Comparison of ENCODE assay signal across 23 mouse cellular contexts in genomic region chrX:147071622-147072021, GRCm38 (mm10).
DNase-seq lines count a peak whose midpoint lies in the region; ATAC-seq and TF ChIP-seq lines count a peak whose summit lies in the region.
"Had no signal": no experiment of that assay in that cellular context is flagged by ENCODE, and none has a peak within 500 bp of the region (broad histone marks: within the 10 kb centered on the region; RNA-seq: fewer than 3 reads in every experiment).

No protein-coding gene starts in this region.

- no peaks in the 10 kb centered on the region for H3K4me1 ChIP-seq in liver, adult 2 months (ENCODE audit: control insufficient read depth, insufficient read depth, low read length)
- H3K4me1 ChIP-seq in E14TG2a.4 (replicated peaks; ENCODE audit: low read depth, low read length) = no peaks in the 10 kb centered on the region
- H3K4me1 ChIP-seq: forebrain, embryonic 13.5 days; heart, embryonic 15.5 days; limb, embryonic 10.5 days; liver, embryonic 13.5 days; megakaryocyte, embryonic 14.5 days; neural tube, embryonic 12.5 days had no signal

- H3K79me2 ChIP-seq in liver, adult 2 months (ENCODE audit: control insufficient read depth, insufficient read depth, low read length) = no peaks in the 10 kb centered on the region

- H3K27me3 ChIP-seq in liver, adult 2 months (ENCODE audit: control insufficient read depth, insufficient read depth, low read length) = no peaks in the 10 kb centered on the region
- H3K27me3 ChIP-seq in E14TG2a.4 (ENCODE audit: insufficient read depth, low read length) = no peaks in the 10 kb centered on the region
- H3K27me3 ChIP-seq: forebrain, embryonic 13.5 days; heart, embryonic 15.5 days; liver, embryonic 13.5 days; megakaryocyte, embryonic 14.5 days; neural tube, embryonic 12.5 days had no signal

- no peaks in the 10 kb centered on the region for H3K9me3 ChIP-seq in E14TG2a.4 (ENCODE audit: low read length)
- H3K9me3 ChIP-seq: forebrain, embryonic 13.5 days; heart, embryonic 15.5 days; limb, embryonic 10.5 days; liver, embryonic 13.5 days; megakaryocyte, embryonic 14.5 days; neural tube, embryonic 12.5 days had no signal

- no peak overlapping the region for H3K4me3 ChIP-seq in gastrocnemius, adult 2 months
- no peak overlapping the region for H3K4me3 ChIP-seq in liver, adult 2 months (ENCODE audit: insufficient read depth, low read depth, low read length)
- no peak overlapping the region for H3K4me3 ChIP-seq in E14TG2a.4 (replicated peaks; ENCODE audit: low read length)
- H3K4me3 ChIP-seq: forebrain, embryonic 13.5 days; heart, embryonic 15.5 days; limb, embryonic 10.5 days; liver, embryonic 13.5 days; megakaryocyte, embryonic 14.5 days; neural tube, embryonic 12.5 days had no signal

- DNase-seq in gastrocnemius, adult 2 months = no peak
- no peak for DNase-seq in gastrocnemius, postnatal 14 days
- DNase-seq in liver, adult 2 months (ENCODE audit: extremely low read depth, low read depth, low spot score) = peak; percentile 0
- no peak for DNase-seq in liver
- DNase-seq in brain, embryonic 14.5 days (ENCODE audit: low read depth) = peak; percentile 4
- no peak for DNase-seq in thymus, postnatal 36 days
- DNase-seq: adrenal gland, postnatal 25 days; cerebellum, adult 9-11 months; heart, adult 11 months; kidney, adult 11 months; kidney, postnatal 25 days; layer of hippocampus, adult 9-11 months; liver, embryonic 13.5 days; right cerebral cortex, postnatal 25 days; thymus, postnatal 4 days had no signal

- no peak overlapping the region for H3K27ac ChIP-seq in gastrocnemius, adult 2 months
- H3K27ac ChIP-seq in liver, adult 2 months (replicated peaks; ENCODE audit: insufficient read depth, low read depth, low read length) = no peak overlapping the region
- H3K27ac ChIP-seq: forebrain, embryonic 13.5 days; heart, embryonic 15.5 days; limb, embryonic 10.5 days; liver, embryonic 13.5 days; neural tube, embryonic 12.5 days had no signal

- H3K9ac ChIP-seq in liver, adult 2 months (ENCODE audit: low read depth, low read length) = no peak overlapping the region
- H3K9ac ChIP-seq: forebrain, embryonic 13.5 days; heart, embryonic 15.5 days; liver, embryonic 13.5 days; neural tube, embryonic 12.5 days had no signal

- H3K36me3 ChIP-seq in liver, adult 2 months (ENCODE audit: control insufficient read depth, insufficient read depth, low read length) = no peaks in the 10 kb centered on the region
- no peaks in the 10 kb centered on the region for H3K36me3 ChIP-seq in E14TG2a.4 (ENCODE audit: insufficient read depth, low read length)
- H3K36me3 ChIP-seq: heart, embryonic 15.5 days; limb, embryonic 10.5 days; liver, embryonic 13.5 days; neural tube, embryonic 12.5 days had no signal

- intact Hi-C loops in gastrocnemius, adult 2 months (cut with DNase I) = no loop called here
- intact Hi-C loops in gastrocnemius, postnatal 14 days (cut with DNase I; ENCODE audit: low total_unique reads) = no loop called here

- TF ChIP-seq POLR2A in liver, adult 2 months (IDR thresholded peaks at IDR 0.05; ENCODE audit: extremely low read depth, insufficient read depth, low read length) = no peak
- TF ChIP-seq POLR2A in brain, embryonic 14.5 days (IDR thresholded peaks at IDR 0.05; ENCODE audit: borderline replicate concordance, extremely low read depth, insufficient read depth, insufficient read length, poor library complexity, severe bottlenecking) = no peak

- ATAC-seq in activated CD4-positive, CD25-positive, alpha-beta regulatory T cell, adult 4 months = no peak
- ATAC-seq: CD4-positive, CD25-positive, alpha-beta regulatory T cell, adult 4 months; forebrain, embryonic 13.5 days had no signal

- peak; percentile 57 for TF ChIP-seq CTCF in gastrocnemius, adult 2 months (IDR thresholded peaks at IDR 0.05)
- peak; percentile 21; the same call in 1 of the 2 replicates for TF ChIP-seq CTCF in liver, adult 2 months (IDR thresholded peaks at IDR 0.05; ENCODE audit: low read depth, low read length)
- peak; percentile 9; the same call in 1 of the 2 replicates for TF ChIP-seq CTCF in E14TG2a.4 (conservative IDR thresholded peaks at IDR 0.05; ENCODE audit: low read length)
- TF ChIP-seq CTCF in brain, embryonic 14.5 days (IDR thresholded peaks at IDR 0.05; ENCODE audit: borderline replicate concordance, extremely low read depth, insufficient read depth, insufficient read length) = no peak

Comparison
In these comparisons a context has a peak if more than half of its experiments do, and no peak if none do; other contexts are left out.
1. DNase-seq: peak in liver, adult 2 months (single experiment) and brain, embryonic 14.5 days (single experiment); none in gastrocnemius, adult 2 months (single experiment), gastrocnemius, postnatal 14 days (single experiment), liver (single experiment) and thymus, postnatal 36 days (0 of 2).